Mouse (Mus musculus) lung, postnatal 0 days (tissue): ENCODE measurements around the gene Gm21149. TPM values are rescaled to one million over a fixed set of nuclear protein-coding genes. Genes with fewer than 3 reads are reported as not detected.
"Not testable (repeated sequence)": the region's sequence is repeated elsewhere in the genome, so short reads cannot be mapped to it uniquely, and the experiment has no call there.

Source experiments
- ATAC-seq: fragments of 200-750 bp; cut with Nextera tagmentation; 2 replicates; pipeline ENCODE4 v1.8.0; 2017; ENCODE audit warnings: moderate library complexity
- DNase-seq: peaks from one replicate; pipeline ENCODE4 v3.0.0-alpha.2; 2016; ENCODE audit warnings: low spot score
- H3K27ac ChIP-seq: fragments of 300-500 bp; sonication (generic); 2 replicates; pipeline ENCODE4 v1.5.1; 2014; ENCODE audit warnings: antibody characterized with exemption, mild to moderate bottlenecking, low read length, mixed read lengths
- H3K27me3 ChIP-seq: fragments of 300-500 bp; sonication (generic); replicated peaks from 2 replicates; pipeline ENCODE4 v1.6.1; 2014; ENCODE audit warnings: low read length, mixed read lengths; ENCODE audit not compliant: insufficient read depth
- H3K36me3 ChIP-seq: fragments of 300-500 bp; sonication (generic); 2 replicates; pipeline ENCODE4 v1.6.1; 2014; ENCODE audit warnings: low read length, mixed read lengths; ENCODE audit not compliant: insufficient read depth
- H3K4me1 ChIP-seq: fragments of 300-500 bp; sonication (generic); 2 replicates; pipeline ENCODE4 v1.6.1; 2014; ENCODE audit warnings: antibody characterized with exemption, low read depth, low read length, mixed read lengths; ENCODE audit not compliant: insufficient read depth
- H3K4me2 ChIP-seq: fragments of 300-500 bp; sonication (generic); replicated peaks from 2 replicates; pipeline ENCODE4 v1.6.1; 2014; ENCODE audit warnings: low read depth, mild to moderate bottlenecking, low read length, moderate library complexity, mixed read lengths
- H3K4me3 ChIP-seq: fragments of 300-500 bp; sonication (generic); 2 replicates; pipeline ENCODE4 v1.5.1; 2014; ENCODE audit warnings: low read depth, low read length
- H3K9ac ChIP-seq: fragments of 300-500 bp; sonication (generic); replicated peaks from 2 replicates; pipeline ENCODE4 v1.6.1; 2014; ENCODE audit warnings: low read depth, mild to moderate bottlenecking
- H3K9me3 ChIP-seq: fragments of 300-500 bp; sonication (generic); 2 replicates; pipeline ENCODE4 v1.6.1; 2016; ENCODE audit warnings: low read length, mixed read lengths
- CTCF ChIP-seq: IDR thresholded peaks from 2 replicates; pipeline ENCODE4 v1.5.1; 2016; ENCODE audit warnings: antibody characterized with exemption, mild to moderate bottlenecking
- EP300 ChIP-seq: IDR thresholded peaks from 2 replicates; pipeline ENCODE4 v1.6.1; 2016; ENCODE audit warnings: antibody characterized with exemption, mild to moderate bottlenecking, control low read depth
- WGBS: fragments of 180-500 bp; shearing (Covaris S2); extraction: QIAGEN DNeasy Blood & Tissue Kit; methylation state at CpG from one replicate; pipeline ENCODE4 v1.1.7; 2014; 5-methylcytosine and 5-hydroxymethylcytosine counted together
- polyA plus RNA-seq: library from polyadenylated mRNA; unstranded; fragments of >200 nt; fragmentation: Nextera tagmentation; extraction: Ambion mirVana; gene quantifications from 2 replicates; pipeline ENCODE4 v1.2.1, GENCODE M21; 2015

Gene Gm21149
- polyA plus RNA-seq, 1 experiment from 2014 or later = not detected

- not testable (repeated sequence) for H3K9ac ChIP-seq, H3K27me3 ChIP-seq, H3K4me1 ChIP-seq, H3K36me3 ChIP-seq, H3K9me3 ChIP-seq, ATAC-seq, H3K27ac ChIP-seq, DNase-seq, H3K4me3 ChIP-seq, H3K4me2 ChIP-seq
- WGBS = 64% methylated on average over 6 of the region's 6 CpGs
- peak; percentile 28; the same call in 1 of the 2 replicates for TF ChIP-seq CTCF
Observed at GRCm38 (mm10) chr5:15508460-15509451, 32.4 kb upstream of the Gm21149 start.

- H3K4me3 ChIP-seq, H3K4me2 ChIP-seq, H3K27me3 ChIP-seq, H3K36me3 ChIP-seq, H3K9ac ChIP-seq, H3K4me1 ChIP-seq, H3K27ac ChIP-seq: not testable (repeated sequence)
- peak; percentile 38; the same call in 1 of the 2 replicates for ATAC-seq
- DNase-seq = peak; percentile 21
- WGBS = 62% methylated on average over 6 of the region's 6 CpGs
- peaks cover 11% of the 10 kb centered on the region; the same call in 1 of the 2 replicates for H3K9me3 ChIP-seq
Observed at GRCm38 (mm10) chr5:15507757-15508459, 31.6 kb upstream of the Gm21149 start.

GRCm38 (mm10) chr5:15507309-15507619 lies 30.9 kb upstream of the Gm21149 start:
- H3K4me1 ChIP-seq = no peaks in the 10 kb centered on the region
- H3K9me3 ChIP-seq = peaks cover 11% of the 10 kb centered on the region; the same call in 1 of the 2 replicates
- no peak overlapping the region for H3K4me2 ChIP-seq
- H3K27ac ChIP-seq = no peak overlapping the region
- 61% methylated on average over 3 of the region's 3 CpGs for WGBS
- DNase-seq = peak; percentile 11
- H3K4me3 ChIP-seq = no peak overlapping the region
- H3K9ac ChIP-seq = no peak overlapping the region
- no peaks in the 10 kb centered on the region for H3K36me3 ChIP-seq
- no peak for TF ChIP-seq EP300
- no peak for TF ChIP-seq CTCF
- no peaks in the 10 kb centered on the region for H3K27me3 ChIP-seq
- ATAC-seq = 0 out of 2 replicates have a peak, but pooled peaks have one; percentile 16

- H3K4me1 ChIP-seq = no peaks in the 10 kb centered on the region
- no peak for TF ChIP-seq EP300
- TF ChIP-seq CTCF = peak; percentile 75
- peak; percentile 40 for DNase-seq
- H3K27ac ChIP-seq = no peak overlapping the region
- H3K9ac ChIP-seq = no peak overlapping the region
- peaks cover 8% of the 10 kb centered on the region; the same call in 1 of the 2 replicates for H3K9me3 ChIP-seq
- H3K36me3 ChIP-seq = no peaks in the 10 kb centered on the region
- 46% methylated on average over 16 of the region's 16 CpGs for WGBS
- ATAC-seq = 0 out of 2 replicates have a peak, but pooled peaks have one; percentile 38
- H3K4me3 ChIP-seq = no peak overlapping the region
- no peak overlapping the region for H3K4me2 ChIP-seq
- no peaks in the 10 kb centered on the region for H3K27me3 ChIP-seq
Observed at GRCm38 (mm10) chr5:15506575-15507308, 30.4 kb upstream of the Gm21149 start.

GRCm38 (mm10) chr5:15498774-15499400 lies 22.6 kb upstream of the Gm21149 start:
- not testable (repeated sequence) for H3K27ac ChIP-seq, DNase-seq, H3K36me3 ChIP-seq, H3K4me2 ChIP-seq, H3K9ac ChIP-seq, H3K4me3 ChIP-seq, H3K9me3 ChIP-seq, H3K27me3 ChIP-seq, H3K4me1 ChIP-seq
- TF ChIP-seq CTCF = peak; percentile 28
- 31% methylated on average over 5 of the region's 5 CpGs for whole genome bisulfite sequencing
- peak; percentile 55 for ATAC-seq

GRCm38 (mm10) chr5:15498350-15498749 lies 22.0 kb upstream of the Gm21149 start:
- H3K27me3 ChIP-seq, H3K4me1 ChIP-seq, H3K9me3 ChIP-seq, H3K27ac ChIP-seq, DNase-seq, H3K4me2 ChIP-seq, ATAC-seq, H3K36me3 ChIP-seq, H3K9ac ChIP-seq, H3K4me3 ChIP-seq: not testable (repeated sequence)
- 68% methylated on average over 3 of the region's 3 CpGs for WGBS

- H3K27me3 ChIP-seq, H3K9me3 ChIP-seq, H3K4me3 ChIP-seq, H3K36me3 ChIP-seq, H3K4me1 ChIP-seq, H3K9ac ChIP-seq, H3K27ac ChIP-seq, H3K4me2 ChIP-seq: not testable (repeated sequence)
- peak; percentile 12 for DNase-seq
- ATAC-seq = peak; percentile 40; the same call in 1 of the 2 replicates
- 54% methylated on average over 2 of the region's 2 CpGs for WGBS
Observed at GRCm38 (mm10) chr5:15490934-15491333, 14.6 kb upstream of the Gm21149 start.
